Mouse (Mus musculus) embryo, embryonic 10.5 days (tissue): ENCODE data around the gene Rassf3.

ENCODE experiments used
- DNase-seq: peaks from one replicate; pipeline ENCODE4 v3.0.0-alpha.2; 2015; ENCODE audit warnings: low spot score

The Rassf3 gene

DNA sequence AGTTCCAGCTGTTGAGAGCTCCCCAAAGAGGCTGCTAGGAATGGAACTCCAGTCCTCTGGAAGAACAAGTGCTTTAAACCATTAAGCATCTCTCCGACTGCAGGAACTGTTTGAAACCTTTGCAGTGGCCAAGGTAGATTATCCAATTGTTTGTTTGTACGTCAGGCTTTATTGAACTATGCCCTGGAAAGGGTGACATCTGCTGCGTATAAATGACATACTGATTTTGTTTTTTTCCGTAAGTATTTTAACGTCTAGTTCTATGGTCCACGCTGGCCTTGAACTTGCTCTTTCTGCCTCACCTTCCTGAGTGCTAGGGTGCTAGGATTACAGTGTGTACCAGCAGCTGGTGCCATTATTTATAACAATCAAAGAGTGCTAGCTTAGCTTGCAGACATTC lies 13.8 kb upstream of the Rassf3 start:
- DNase-seq: no peak

DNA sequence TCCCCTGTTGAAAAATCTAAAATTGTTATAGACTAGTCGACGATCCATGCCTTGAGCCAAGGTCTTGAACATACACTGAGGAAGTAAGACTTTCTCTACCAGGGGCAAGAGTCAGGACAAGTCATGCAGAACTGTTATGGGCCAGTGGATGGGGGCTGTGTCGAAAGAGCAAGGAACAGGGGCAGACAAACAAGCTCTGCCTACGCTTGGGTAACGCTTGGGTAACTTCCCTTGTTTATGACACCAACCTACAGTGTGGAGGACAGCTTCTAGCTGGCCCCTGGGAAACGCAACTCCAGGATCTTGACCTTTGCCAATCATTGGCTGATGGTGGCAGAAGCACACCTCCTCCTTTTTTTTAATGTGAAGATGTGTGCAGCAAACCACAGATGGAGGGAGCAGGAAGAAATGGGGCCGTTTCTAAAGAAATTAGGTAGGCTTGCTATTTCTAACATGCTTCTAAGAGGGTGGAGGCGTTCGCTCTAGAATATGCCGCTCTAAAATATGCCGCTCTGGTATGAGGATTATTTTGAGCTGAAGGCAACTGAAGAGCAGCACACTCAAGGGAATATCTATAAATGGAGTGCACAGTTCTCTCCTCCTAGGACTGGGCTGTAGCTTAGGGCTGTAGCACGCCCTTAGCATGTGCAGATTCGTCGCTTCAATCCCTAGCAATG lies 12.6 kb upstream of the Rassf3 start:
- DNase-seq: no peak

DNA sequence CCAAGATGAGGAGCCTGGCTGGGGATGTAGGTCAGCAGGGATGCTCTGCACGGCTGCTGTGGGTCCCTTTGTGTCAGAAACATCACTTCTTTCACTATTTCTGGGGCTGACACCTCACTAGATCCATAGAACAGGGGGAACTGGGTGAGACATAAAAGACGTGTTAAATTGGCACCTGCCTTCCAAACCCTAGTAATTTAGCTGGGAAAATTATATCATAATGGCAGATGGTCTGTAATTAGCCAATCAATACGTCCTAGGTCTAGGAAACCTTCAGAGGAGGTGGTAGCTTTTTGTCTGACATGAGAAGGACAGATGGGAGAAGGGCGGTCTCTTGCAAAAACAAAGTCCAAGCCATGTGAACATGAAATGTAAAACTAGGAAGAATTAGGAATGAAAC lies 11.6 kb upstream of the Rassf3 start:
- no peak for DNase-seq

DNA sequence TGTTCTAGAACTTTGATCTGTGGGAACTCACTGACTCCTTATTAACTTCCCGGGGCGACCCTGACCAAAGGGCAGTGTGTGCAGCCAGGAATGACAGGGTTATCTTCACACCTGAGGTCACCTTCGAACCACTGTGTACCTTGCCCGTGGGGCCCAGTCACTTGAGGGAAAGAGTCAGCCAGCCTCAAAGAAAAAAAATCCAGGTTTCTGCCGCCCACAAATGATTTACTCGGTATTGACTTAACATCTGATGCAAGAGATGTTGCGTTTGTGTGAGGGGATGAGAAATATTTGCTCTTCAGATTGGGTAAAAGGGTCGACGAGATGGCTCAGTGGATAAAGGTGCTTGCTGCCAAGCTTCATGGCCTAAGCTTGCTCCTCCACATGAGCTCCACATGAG lies 10.2 kb upstream of the Rassf3 start:
- DNase-seq: no peak

DNA sequence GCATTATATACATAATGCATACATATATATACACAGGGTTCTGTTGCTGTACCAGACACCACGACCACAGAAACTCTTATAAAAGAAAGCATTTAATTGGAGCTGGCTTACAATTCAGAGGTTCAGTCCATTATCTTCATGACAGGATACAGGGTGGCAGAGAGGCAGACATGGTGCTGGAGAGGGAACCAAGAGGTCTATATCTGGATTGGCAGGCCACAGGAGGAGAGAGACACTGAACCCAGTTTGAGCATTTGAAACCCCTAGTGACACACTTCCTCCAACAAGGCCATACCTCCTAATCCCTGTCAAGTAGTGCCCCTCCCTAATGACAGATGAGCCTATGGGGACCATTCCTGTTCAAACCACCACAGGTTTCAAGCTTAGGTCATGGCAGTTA lies 7.2 kb upstream of the Rassf3 start:
- no peak for DNase-seq

DNA sequence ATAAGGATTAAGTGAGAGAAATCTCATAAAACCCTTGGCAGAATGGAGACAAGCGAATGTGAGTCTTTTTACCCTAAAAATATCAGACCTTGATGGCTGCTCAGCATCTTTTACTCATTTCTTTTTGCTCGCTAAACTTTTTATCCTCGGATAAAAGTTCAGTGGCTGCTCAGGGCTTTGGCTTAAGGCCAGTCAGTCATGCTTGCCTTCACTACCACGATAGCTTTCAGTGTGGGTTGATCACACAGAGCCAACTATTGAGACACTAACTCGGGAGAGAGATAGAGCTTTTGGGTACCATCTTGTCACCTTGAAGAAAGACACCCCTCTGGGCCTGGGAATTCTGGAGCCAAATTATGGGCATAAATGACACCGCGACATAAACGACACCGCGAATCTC lies 5.0 kb upstream of the Rassf3 start:
- no peak for DNase-seq

DNA sequence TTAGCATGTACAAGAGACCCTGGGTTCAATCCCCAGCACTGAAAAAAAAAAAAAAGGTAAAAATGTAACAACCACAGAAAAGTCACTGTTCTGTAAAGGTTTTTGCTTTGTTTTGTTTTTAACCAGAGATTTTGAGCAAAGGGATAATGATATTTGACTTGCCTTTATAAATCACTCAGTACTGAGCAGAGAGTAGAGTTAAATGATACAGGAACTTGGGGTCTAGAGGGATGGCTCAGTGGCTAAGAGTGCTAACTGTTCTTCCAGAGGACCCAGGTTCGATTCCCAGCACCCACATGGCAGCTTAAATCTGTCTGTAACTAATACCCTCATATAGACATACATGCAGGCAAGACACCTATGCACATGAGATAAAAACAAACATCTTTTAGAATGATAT lies 3.8 kb upstream of the Rassf3 start:
- DNase-seq: no peak

DNA sequence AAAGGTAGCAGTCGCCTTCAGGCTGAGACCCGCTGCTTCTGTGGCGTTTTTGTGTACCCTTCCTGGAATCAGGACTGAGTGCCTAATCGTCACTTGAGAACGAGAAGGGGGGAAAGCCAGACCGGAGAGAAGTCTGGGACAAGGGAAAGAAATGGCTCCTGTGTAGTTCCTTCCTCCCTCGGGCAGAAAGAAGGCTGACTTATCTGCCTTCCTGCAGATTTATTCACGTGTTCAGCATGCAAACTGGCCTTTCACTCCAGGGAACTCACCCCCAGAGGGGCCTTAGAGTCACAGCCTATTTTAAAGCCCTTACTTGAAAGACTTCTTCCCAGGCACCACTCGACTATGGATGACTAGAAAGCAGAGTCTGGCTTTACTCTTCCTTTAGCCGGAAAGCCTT lies 1.3 kb upstream of the Rassf3 start:
- peak; percentile 44 for DNase-seq

DNA sequence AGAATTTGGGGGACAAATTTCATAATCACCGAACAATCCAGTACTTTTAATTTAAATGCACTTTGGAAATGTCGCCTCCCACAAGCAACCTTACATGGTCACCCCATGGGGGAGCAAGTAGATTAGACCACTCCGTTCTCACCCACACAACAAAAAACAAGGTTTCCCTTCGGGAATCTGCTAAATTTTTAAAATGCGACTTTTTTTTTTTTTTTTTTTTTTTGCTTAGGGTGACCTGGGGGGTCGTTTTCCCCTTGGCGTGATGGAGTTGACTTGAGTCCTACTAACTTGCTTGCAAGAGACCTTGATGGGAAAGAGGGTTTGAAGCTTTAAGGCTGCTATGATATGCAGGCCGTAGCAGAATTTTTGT lies 806 bp upstream of the Rassf3 start:
- no peak for DNase-seq

DNA sequence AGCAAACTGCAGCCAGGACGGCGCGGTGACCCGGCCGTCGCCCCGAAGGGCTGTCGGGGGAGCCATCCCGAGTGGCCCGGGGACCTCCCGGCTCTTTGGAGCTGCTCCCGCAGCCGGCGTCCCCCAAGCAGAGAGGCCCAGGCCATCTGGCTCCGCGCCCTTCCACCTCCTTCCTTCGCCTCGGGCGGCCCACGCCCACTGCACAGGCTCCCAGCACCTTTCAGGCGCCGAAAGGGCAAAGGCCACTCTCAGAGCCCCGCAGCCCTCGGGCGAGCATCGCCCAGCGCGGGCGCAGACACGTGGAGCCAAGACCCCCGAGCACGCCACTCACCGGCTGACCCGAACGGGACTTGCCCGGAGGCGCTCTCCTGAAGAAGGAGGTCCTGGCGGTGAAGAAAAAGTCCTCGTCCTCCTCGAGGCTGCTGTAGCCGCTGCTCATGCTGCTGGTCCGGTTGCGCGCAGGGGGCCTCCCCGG lies 438 bp downstream of the Rassf3 start:
- DNase-seq: peak; percentile 72

DNA sequence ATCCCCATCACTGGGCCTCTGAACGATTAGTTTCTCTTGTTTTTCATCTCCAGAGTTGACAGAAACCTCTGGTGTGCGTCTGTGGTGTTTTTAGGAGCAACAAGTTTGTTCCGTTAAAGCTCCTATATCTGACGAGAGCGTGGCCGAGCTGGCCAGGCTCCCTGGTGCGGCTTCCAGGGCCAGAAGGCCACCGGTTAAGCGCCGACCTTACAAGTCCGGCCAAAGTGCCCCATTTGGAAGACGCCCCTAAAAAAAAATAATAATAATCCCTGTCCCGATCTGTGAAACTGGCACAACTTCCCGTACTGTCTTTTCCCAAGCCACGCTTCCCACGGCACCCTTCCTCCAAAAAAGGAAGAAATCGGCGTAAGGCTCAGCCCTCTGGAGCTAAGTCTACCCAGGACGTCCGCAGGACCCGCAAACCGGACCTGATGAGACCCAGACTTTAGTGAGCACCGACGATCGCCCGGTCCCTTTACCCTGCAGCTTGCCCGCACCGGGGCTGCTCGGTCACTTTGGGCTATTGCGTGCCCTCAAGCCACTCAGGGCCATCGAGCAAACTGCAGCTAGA lies 961 bp downstream of the Rassf3 start:
- peak; percentile 46 for DNase-seq

DNA sequence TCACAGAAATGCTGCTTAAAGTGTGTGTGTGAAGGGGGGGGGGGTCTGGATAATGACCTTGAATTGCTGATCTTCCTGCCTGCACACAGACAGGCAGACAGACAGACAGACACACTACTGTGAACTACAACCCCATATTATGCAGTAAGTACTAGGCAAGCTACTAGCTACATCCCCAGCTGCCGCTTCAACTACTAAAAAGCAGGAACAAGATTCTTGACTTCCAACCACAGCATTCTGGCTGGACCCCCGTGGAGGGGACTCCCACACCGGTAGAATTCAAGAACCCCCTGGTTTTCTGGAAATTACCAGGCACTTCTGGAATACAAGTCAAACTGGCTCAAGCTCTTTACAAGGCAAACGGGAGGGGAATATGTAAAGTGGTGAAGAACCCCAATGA lies 1.9 kb downstream of the Rassf3 start:
- no peak for DNase-seq

DNA sequence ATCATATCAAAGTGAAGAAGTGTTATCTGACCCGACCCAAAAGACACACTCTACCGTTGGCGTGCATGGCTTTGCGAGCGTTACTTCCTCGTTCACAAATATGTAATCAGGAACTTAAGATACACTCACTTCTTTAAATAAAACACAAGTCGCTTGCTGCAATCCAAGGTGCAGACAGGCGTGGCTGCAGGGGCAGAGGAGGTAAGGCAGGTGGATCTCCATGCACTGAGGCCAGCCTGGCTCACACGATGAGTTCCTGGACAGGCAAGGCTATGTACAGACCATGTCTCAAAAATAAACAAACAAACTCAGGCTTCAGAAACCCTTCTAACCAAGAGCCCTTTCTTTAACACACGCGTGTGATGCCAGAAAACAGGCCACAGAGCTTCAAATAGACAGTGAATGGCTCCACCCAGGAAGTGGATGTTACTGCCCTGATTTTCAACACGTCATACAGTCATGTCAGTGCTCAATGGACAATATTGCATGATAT lies 2.4 kb downstream of the Rassf3 start:
- no peak for DNase-seq

DNA sequence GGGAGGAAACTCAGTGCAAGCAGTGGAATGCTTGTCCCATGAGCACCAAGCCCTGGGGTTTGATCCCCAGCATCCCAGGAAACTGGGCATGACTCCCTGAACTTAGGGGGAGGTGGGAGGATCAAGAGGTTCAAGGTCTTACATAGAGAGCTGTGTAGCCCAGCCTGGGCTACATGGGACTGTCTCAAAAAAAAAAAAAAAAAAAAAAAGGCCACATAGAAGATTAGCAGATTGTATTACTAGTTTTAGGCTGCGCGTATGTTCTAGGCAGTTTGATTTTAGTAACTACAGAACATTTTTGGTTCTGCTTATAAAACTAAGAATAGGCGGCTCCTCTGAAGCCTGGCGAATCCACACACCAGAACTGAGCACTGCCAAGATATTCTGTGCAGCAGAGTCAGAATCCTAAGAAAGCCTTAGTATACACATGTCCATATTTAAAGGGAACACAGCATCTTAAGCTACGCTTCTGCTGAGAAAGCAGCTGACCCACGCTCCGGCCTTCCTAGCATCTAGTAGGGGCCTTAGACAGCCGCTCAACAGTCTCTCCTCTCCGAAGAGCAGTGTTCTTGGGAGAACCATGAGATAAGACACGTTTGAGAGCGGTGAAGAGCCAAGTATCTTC lies 3.4 kb downstream of the Rassf3 start:
- no peak for DNase-seq

DNA sequence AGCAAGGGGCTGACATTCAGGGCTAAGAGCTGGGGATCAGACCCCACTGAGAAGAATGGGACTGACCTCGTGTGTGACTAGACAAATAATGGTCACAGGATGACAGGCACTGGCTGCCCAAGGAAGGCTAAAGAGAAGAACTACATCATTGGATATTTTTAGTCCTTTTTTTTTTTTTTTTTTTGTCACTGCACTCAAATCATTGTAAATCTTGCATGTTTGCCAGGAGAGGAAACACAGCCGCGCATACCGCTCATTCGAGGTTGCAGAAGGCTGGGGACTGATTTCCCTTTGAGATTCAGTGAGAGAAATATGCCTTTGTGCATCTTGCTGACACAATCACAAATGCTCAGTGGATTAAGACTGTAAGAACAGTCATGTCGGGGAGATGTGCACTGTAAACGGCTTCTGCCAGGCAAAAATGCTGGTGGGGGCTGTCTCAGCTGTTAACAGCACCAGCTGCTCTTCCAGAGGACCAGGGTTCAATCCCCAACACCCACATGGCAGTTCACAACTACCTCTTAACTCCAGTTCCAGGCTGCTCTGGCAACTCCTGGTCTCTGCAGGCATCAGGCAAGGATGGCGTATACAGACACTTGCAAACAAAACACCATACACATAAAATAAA lies 4.5 kb downstream of the Rassf3 start:
- DNase-seq: no peak

DNA sequence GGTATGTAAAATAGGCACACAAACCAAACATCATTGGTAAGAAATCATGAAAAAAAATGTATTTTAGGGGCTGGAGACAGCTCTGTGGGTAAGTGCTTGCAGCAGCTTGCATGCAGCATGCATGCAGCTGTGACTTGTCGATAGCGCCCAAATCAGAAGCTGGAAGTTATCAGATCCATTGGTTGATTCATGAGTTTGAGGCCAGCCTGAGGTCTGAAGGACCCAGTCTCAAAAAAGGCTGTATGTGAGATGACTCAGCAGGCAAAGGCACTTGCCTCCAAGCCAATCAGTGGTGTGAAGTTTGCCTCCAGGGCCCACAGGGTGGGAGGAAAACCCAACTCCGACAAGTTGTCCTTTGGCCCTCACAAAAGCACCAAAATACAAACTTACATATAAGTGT lies 6.5 kb downstream of the Rassf3 start:
- DNase-seq: no peak

DNA sequence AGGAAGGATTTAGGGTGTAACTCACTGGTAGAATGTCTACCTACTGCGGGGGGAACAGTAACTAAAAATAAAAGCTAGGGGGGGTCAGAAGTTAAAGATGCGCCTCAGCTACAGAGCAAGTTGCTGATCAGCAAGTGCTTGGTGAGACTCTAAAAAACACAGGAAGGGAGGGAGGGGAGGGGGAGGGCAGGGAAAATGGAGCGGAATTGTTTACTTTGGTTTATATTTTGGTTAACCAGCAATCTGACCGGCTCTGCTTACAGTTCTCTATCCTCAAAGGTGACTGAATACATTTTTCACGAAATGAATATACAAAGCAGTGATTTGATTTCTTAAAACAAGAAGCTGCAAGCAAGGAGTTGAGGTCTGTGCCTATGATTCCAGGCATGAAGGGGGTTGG lies 7.2 kb downstream of the Rassf3 start:
- no peak for DNase-seq

DNA sequence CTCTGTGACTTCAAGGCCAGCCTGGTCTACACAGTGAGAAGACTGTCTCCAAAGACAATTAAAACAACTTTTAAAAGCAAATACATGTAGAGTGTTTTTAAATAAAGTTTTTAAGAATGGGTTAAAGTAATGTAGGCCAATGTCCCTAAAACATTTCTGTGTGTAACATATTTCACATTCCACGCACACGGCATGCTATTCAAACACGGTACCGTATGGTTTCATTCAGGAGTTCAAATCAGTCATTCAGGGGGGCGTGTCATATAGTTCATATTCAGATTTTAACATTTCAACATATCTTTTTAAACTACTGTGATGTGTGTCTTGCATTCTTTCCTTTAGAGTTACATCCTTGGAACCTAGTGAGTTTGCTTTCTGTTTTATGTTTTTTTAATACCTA lies 7.9 kb downstream of the Rassf3 start:
- DNase-seq: no peak

DNA sequence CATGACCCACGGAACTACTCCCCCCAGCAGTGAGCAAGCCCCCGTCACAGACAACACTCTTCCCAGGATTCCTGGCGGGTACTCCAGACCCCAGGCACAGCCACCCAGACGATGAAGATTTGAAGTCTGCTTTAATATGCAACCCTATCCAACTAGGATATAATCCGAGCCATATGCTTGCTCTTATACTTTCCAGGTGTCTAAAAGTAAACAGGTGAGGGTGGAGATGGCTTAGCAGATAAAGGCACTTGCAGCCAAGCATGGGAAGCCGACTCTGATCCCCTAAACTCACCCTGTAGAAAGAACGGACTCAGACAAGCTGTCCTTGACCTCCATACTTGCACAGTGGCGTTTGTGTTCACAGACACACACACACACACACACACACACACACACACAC lies 8.4 kb downstream of the Rassf3 start:
- no peak for DNase-seq

DNA sequence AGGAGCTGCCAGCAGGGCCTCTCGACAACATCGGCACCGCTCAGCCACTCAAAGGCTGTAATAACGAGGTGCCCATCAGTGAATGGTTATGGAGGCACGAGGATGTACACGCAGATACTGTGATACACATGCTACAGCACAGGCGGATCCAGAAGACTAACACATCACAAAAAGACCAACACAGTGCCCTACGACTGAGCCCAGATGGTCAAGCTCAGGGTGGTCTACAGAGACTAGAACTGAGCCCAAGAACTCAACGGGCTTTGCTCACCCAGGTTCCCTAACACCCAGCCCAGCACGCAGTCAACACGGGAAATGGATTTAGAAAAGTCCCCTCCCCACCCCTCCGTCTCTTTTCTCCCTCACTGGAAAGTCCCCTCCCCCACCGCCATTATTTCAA lies 9.1 kb downstream of the Rassf3 start:
- no peak for DNase-seq

DNA sequence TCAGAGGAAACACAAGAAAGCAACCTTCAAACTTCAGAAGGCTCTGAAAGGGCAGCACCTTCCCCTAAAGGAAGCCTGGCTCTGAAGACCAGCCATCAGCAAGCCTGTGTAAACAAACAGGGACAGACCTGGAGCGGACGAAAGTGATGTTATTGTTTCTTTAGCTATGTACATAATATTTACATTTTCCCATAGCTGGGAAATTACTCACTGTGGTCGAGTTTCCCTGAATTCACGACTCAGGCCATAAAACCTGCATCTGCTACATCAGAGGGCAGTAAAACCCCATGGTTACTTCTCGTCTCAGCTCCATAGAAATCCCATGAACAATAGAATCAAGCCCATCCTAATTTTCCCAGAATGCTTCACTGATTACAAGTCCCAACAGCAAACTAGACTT lies 11.1 kb downstream of the Rassf3 start:
- DNase-seq: no peak

DNA sequence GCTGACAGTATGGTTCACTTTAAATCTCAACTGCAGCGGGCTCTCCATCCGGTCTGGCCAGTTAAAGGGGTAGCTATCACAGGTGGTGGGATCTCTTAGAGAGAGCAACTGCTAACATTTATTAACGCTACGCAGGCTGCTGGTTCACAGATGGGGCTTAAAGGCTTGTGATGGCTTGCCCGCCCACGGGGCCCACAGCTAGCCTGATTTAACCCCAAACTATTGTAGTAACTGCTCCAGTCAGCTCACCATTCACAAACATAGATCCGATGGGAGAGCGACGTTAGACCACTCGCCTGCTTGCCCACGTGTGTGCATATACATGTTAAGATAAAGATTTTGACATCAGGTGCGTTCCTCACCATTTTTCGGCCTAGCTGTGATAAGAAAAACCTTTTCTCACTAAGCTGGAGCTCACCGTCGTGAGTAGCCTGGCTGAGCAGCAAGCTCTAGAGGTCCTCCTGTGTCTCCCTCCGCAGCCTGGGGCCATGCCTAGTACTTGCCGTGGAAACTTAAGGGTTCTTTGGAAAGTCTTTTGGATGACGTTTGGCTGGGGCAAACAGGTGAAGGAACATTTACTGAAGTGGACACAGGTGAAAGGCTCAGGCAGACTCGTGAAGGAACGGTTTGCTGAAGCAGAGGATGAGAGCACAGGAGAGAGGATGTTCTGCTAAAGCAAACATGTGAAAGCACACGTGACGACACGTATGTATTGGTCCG lies 13.8 kb downstream of the Rassf3 start:
- peak; percentile 59 for DNase-seq
